Mouse (Mus musculus): Measurements from ENCODE around the gene Tas2r103. TPM values are rescaled to one million over a fixed set of nuclear protein-coding genes. Genes with fewer than 3 reads are reported as not detected.

Tas2r103 gene
- total RNA-seq (2012; rRNA removed) (not detected in 2 replicates), total RNA-seq (2014; rRNA removed) (not detected in 2 replicates), polyA plus RNA-seq (2012; ENCODE audit: insufficient read length, low read depth) (not detected in 2 replicates)

DNA sequence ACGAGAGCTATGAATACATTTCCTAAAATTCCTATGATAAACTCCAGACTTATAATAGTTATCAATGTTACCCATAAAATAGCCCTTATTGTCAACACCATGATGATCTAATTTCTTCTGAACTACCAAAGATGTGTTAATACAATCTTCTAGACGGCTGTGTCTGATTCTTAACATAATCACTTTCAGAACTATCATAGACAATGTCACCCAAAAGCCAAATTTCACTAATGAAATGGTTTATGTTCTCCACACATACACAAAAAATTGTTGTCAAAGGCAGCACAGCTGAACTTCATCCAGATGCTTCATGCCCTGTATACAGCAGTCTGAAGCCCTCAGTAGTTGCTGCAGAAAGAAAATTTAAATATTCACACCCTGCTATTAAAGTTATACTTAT is at the start of gene Tas2r103:
Gene Tas2r103 (minus strand): TSS at position 101 of the 400 bp plus-strand sequence.
- TF ChIP-seq ZNF384 (IDR thresholded peaks at IDR 0.05; ENCODE audit: low read depth, low read length), result no peak
- TF ChIP-seq MEF2A (IDR thresholded peaks at IDR 0.05; ENCODE audit: borderline replicate concordance, low read depth, low read length), result no peak
- no peak for TF ChIP-seq UBTF (IDR thresholded peaks at IDR 0.05; ENCODE audit: low read depth, low read length)
- TF ChIP-seq TBP (conservative IDR thresholded peaks at IDR 0.05; ENCODE audit: low read depth, low read length), result no peak
- TF ChIP-seq MAZ (IDR thresholded peaks at IDR 0.05; ENCODE audit: low read depth, low read length), result no peak
- TF ChIP-seq KAT2A (IDR thresholded peaks at IDR 0.05; ENCODE audit: insufficient replicate concordance, low read length), result no peak
- TF ChIP-seq MAX (IDR thresholded peaks at IDR 0.05; ENCODE audit: low read length), result no peak
- DNase-seq (ENCODE audit: extremely low read depth), result no peak
- no peak within 1 kb of the TSS for H3K4me3 ChIP-seq (replicated peaks in 1 of 3; ENCODE audit: low read depth in 2 of 3, low read length in 2 of 3, poor library complexity in 1 of 3)
- no peaks in the 10 kb centered on the region for H3K36me3 ChIP-seq (replicated peaks in 1 of 2; ENCODE audit: control insufficient read depth in 1 of 2, insufficient read depth in 1 of 2, low read length in 1 of 2)
- peaks cover 2% of the 10 kb centered on the region for H3K27me3 ChIP-seq (replicated peaks)
- no peaks in the 10 kb centered on the region for H3K9me3 ChIP-seq (replicated peaks; ENCODE audit: low read length)
- no peak within 1 kb of the TSS for H3K4me2 ChIP-seq (ENCODE audit: insufficient read depth, low read depth, poor library complexity, severe bottlenecking)
- in situ Hi-C loops (cut with MboI; ENCODE audit: low pct_ligation_motif_present, low pct_unique_long_range_greater_than_20kb, low sequenced_read_pairs) (no loop called here), dilution Hi-C loops (cut with MboI; ENCODE audit: extremely low pct_ligation_motif_present, extremely low pct_unique_long_range_greater_than_20kb, low sequenced_read_pairs) (no loop called here)
- no peak within 1 kb of the TSS for H3K9ac ChIP-seq (ENCODE audit: insufficient read depth, low read depth)
- no peaks in the 10 kb centered on the region for H3K79me2 ChIP-seq (replicated peaks; ENCODE audit: control insufficient read depth, extremely low read depth, insufficient read depth, poor library complexity, severe bottlenecking)
- no peak within 1 kb of the TSS for H3K27ac ChIP-seq (ENCODE audit: insufficient read depth, low read depth)
- H3K4me1 ChIP-seq (ENCODE audit: control insufficient read depth in 1 of 2, insufficient read depth in 2 of 2), result no peaks in the 10 kb centered on the region

DNA sequence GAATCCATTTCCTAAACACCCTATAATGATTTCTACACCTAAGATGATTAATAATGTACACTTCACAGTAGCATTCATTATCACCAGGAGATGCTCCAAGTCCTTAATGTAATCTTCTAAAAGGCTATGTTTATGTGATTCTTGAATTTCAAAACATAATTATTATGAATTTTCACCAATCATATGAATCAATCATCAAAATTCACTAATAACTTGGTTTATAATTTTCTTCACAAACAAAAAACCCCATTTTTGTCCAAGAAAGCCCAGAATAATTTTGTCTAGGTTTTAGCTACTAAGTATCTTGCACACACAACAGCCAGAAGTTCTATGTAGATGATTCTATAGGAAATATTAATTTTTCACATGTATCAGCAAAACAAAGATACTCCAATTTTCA is 18.8 kb upstream of the Tas2r103 start, which contains the start of gene Tas2r140:
Gene Tas2r140 (minus strand): TSS at position 101 of the 400 bp plus-strand sequence.
- in situ Hi-C loops (cut with MboI; ENCODE audit: low pct_ligation_motif_present, low pct_unique_long_range_greater_than_20kb, low sequenced_read_pairs), result no loop called here
- Histone ChIP-seq H3K4me3 (replicated peaks in 1 of 3; ENCODE audit: low read depth in 2 of 3, low read length in 2 of 3, poor library complexity in 1 of 3) (no peak within 1 kb of the TSS), H3K27me3 (replicated peaks) (peaks cover 5% of the 10 kb centered on the region), H3K36me3 (replicated peaks in 1 of 2; ENCODE audit: control insufficient read depth in 1 of 2, insufficient read depth in 1 of 2, low read length in 1 of 2) (no peaks in the 10 kb centered on the region), H3K79me2 (replicated peaks; ENCODE audit: control insufficient read depth, extremely low read depth, insufficient read depth, poor library complexity, severe bottlenecking) (no peaks in the 10 kb centered on the region), H3K9me3 (replicated peaks; ENCODE audit: low read length) (no peaks in the 10 kb centered on the region), H3K4me2 (ENCODE audit: insufficient read depth, low read depth, poor library complexity, severe bottlenecking) (no peak within 1 kb of the TSS), H3K4me1 (ENCODE audit: control insufficient read depth in 1 of 2, insufficient read depth in 2 of 2) (no peaks in the 10 kb centered on the region), H3K9ac (ENCODE audit: insufficient read depth, low read depth) (no peak within 1 kb of the TSS), H3K27ac (ENCODE audit: insufficient read depth, low read depth) (no peak within 1 kb of the TSS)
- DNase-seq (ENCODE audit: extremely low read depth), result no peak
- dilution Hi-C loops (cut with MboI; ENCODE audit: extremely low pct_ligation_motif_present, extremely low pct_unique_long_range_greater_than_20kb, low sequenced_read_pairs), result no loop called here
- TF ChIP-seq JUN (IDR thresholded peaks at IDR 0.05; ENCODE audit: insufficient read depth, low read depth, low read length), result no peak
- no peak for TF ChIP-seq E2F4 (IDR thresholded peaks at IDR 0.05; ENCODE audit: insufficient replicate concordance, low read depth, low read length)
- no peak for TF ChIP-seq MYC (IDR thresholded peaks at IDR 0.05; ENCODE audit: low read depth, low read length)
- no peak for TF ChIP-seq CHD2 (IDR thresholded peaks at IDR 0.05; ENCODE audit: low read length)
- TF ChIP-seq BHLHE40 (IDR thresholded peaks at IDR 0.05; ENCODE audit: low read depth, low read length), result no peak
- TF ChIP-seq NRF1 (IDR thresholded peaks at IDR 0.05; ENCODE audit: low read depth, low read length), result no peak
- TF ChIP-seq POLR2AphosphoS2 (IDR thresholded peaks at IDR 0.05; ENCODE audit: low read depth, low read length), result no peak
- no peak for TF ChIP-seq MXI1 (IDR thresholded peaks at IDR 0.05; ENCODE audit: low read depth, low read length)
- no peak for TF ChIP-seq RAD21 (IDR thresholded peaks at IDR 0.05; ENCODE audit: low read depth, low read length)
- TF ChIP-seq SIN3A (IDR thresholded peaks at IDR 0.05; ENCODE audit: low read length), result no peak
- TF ChIP-seq KAT2A (IDR thresholded peaks at IDR 0.05; ENCODE audit: insufficient replicate concordance, low read length), result no peak
- no peak for TF ChIP-seq EP300 (IDR thresholded peaks at IDR 0.05; ENCODE audit: low read length)
- TF ChIP-seq ZMIZ1 (IDR thresholded peaks at IDR 0.05; ENCODE audit: low read depth, low read length), result no peak
- no peak for TF ChIP-seq JUND (conservative IDR thresholded peaks at IDR 0.05; ENCODE audit: low read depth, low read length)
- TF ChIP-seq USF1 (IDR thresholded peaks at IDR 0.05; ENCODE audit: low read depth, low read length), result no peak
- no peak for TF ChIP-seq NELFE (IDR thresholded peaks at IDR 0.05; ENCODE audit: low read depth, low read length)
- no peak for TF ChIP-seq TCF12 (IDR thresholded peaks at IDR 0.05; ENCODE audit: low read depth, low read length)
- TF ChIP-seq UBTF (IDR thresholded peaks at IDR 0.05; ENCODE audit: low read depth, low read length), result no peak
- TF ChIP-seq ZC3H11A (IDR thresholded peaks at IDR 0.05; ENCODE audit: low read depth, low read length), result no peak
- TF ChIP-seq MAFK (IDR thresholded peaks at IDR 0.05; ENCODE audit: insufficient replicate concordance, low read length), result no peak

All from CH12.LX (cell line).